Mouse (Mus musculus) gonadal fat pad, adult 2 months (tissue): ENCODE data around the gene Gm10570. TPM values are rescaled to one million over a fixed set of nuclear protein-coding genes. Genes with fewer than 3 reads are reported as not detected.

Experiments used
- DNase-seq: peaks from one replicate; pipeline ENCODE4 v3.0.0-alpha.2; 2012; ENCODE audit warnings: low read depth
- polyA plus RNA-seq: library from polyadenylated mRNA; depleted of rRNA; stranded (reverse); fragments of >200 nt; gene quantifications from 2 replicates; pipeline ENCODE4 v1.2.3, GENCODE M21; 2012; rRNA removed

The Gm10570 gene
- polyA plus RNA-seq, 1 experiment: not detected

GRCm38 (mm10) chr4:130273698-130274345 lies 34.7 kb downstream of the Gm10570 start:
- DNase-seq: peak; percentile 66

GRCm38 (mm10) chr4:130270611-130271347 lies 37.7 kb downstream of the Gm10570 start:
- DNase-seq: no peak

GRCm38 (mm10) chr4:130270089-130270488 lies 38.4 kb downstream of the Gm10570 start:
- DNase-seq: no peak

GRCm38 (mm10) chr4:130268736-130269135 lies 39.7 kb downstream of the Gm10570 start:
- DNase-seq: no peak

- DNase-seq: no peak
These were observed 41.4 kb downstream of the Gm10570 start for GRCm38 (mm10) chr4:130267069-130267468.

- DNase-seq: no peak
These were observed 41.9 kb downstream of the Gm10570 start for GRCm38 (mm10) chr4:130266601-130267000.

- DNase-seq: no peak
These were observed 43.6 kb downstream of the Gm10570 start for GRCm38 (mm10) chr4:130264698-130265349.

- no peak for DNase-seq
These were observed 44.3 kb downstream of the Gm10570 start for GRCm38 (mm10) chr4:130264131-130264530.

- DNase-seq: no peak
These were observed 48.1 kb downstream of the Gm10570 start for GRCm38 (mm10) chr4:130260406-130260805.

Other genes with a start within 250 kb of the Gm10570 start
- gene Pef1, start 206.1 kb downstream of the Gm10570 start, polyA plus RNA-seq: 166 and 199 TPM in 2 replicates
- gene Hcrtr1, start 169.3 kb downstream of the Gm10570 start, polyA plus RNA-seq: 2.5 and 5.1 TPM in 2 replicates
- 137 and 176 TPM in 2 replicates for gene Tinagl1, start 133.6 kb downstream of the Gm10570 start, polyA plus RNA-seq
- not detected in 2 replicates for gene Gm853, start 86.3 kb downstream of the Gm10570 start, polyA plus RNA-seq
- 134 and 172 TPM in 2 replicates for gene Serinc2, start 29.5 kb downstream of the Gm10570 start, polyA plus RNA-seq
- 3.0 and 4.2 TPM in 2 replicates for gene Fabp3, start 79 bp downstream of the Gm10570 start, polyA plus RNA-seq
- 32.5 and 45.7 TPM in 2 replicates for gene Zcchc17, start 51.3 kb upstream of the Gm10570 start, polyA plus RNA-seq
- 32.3 and 34.1 TPM in 2 replicates for gene Snrnp40, start 51.5 kb upstream of the Gm10570 start, polyA plus RNA-seq